Mouse (Mus musculus) ES-E14 (cell line): ENCODE results near the gene Ptk7. TPM values are rescaled to one million over a fixed set of nuclear protein-coding genes. Genes with fewer than 3 reads are reported as not detected.

Source experiments
- DNase-seq: peaks from one replicate; pipeline ENCODE4 v3.0.0-alpha.2; 2013; ENCODE audit warnings: low read depth, low spot score
- H3K27ac ChIP-seq: 2 replicates; pipeline ENCODE4 v1.5.1; 2012; ENCODE audit warnings: low read depth, mild to moderate bottlenecking, low read length, moderate library complexity, mixed read lengths; ENCODE audit not compliant: poor library complexity, insufficient read depth, severe bottlenecking
- H3K36me3 ChIP-seq: 2 replicates; pipeline ENCODE4 v1.6.1; 2012; ENCODE audit warnings: mild to moderate bottlenecking, low read length, moderate library complexity, mixed read lengths; ENCODE audit not compliant: control insufficient read depth, poor library complexity, insufficient read depth, severe bottlenecking
- H3K4me1 ChIP-seq, 2 experiments: fragments of 150-350 bp in 1 of 2; sonication (generic) in 1 of 2; 2 replicates each; pipeline ENCODE4 v1.6.1; 2012; ENCODE audit warnings: low read length in 2 of 2, mild to moderate bottlenecking in 1 of 2, mixed read lengths in 1 of 2; ENCODE audit not compliant: control insufficient read depth in 2 of 2, insufficient read depth in 2 of 2, poor library complexity in 1 of 2
- H3K4me3 ChIP-seq, 2 experiments: fragments of 150-350 bp in 1 of 2; sonication (generic) in 1 of 2; 2 replicates each; pipeline ENCODE4 v1.5.1; 2012; ENCODE audit warnings: low read length in 2 of 2, low read depth in 1 of 2, mild to moderate bottlenecking in 1 of 2, mixed read lengths in 1 of 2; ENCODE audit not compliant: insufficient read depth in 1 of 2, poor library complexity in 1 of 2, severe bottlenecking in 1 of 2
- H3K9ac ChIP-seq: 2 replicates; pipeline ENCODE4 v1.6.1; 2012; ENCODE audit warnings: low read depth, mild to moderate bottlenecking, low read length, mixed read lengths; ENCODE audit not compliant: poor library complexity, insufficient read depth, severe bottlenecking
- H3K9me3 ChIP-seq: fragments of 150-350 bp; sonication (generic); 2 replicates; pipeline ENCODE4 v1.6.1; 2012; ENCODE audit warnings: low read depth, mild to moderate bottlenecking, low read length; ENCODE audit not compliant: control insufficient read depth, insufficient read depth
- CHD2 ChIP-seq: IDR thresholded peaks from 2 replicates; pipeline ENCODE4 v1.6.1; 2014; ENCODE audit warnings: mild to moderate bottlenecking, low read depth, low read length, inconsistent platforms
- HCFC1 ChIP-seq: IDR thresholded peaks from 2 replicates; pipeline ENCODE4 v1.6.1; 2012; ENCODE audit warnings: low read length, inconsistent platforms, borderline replicate concordance; ENCODE audit not compliant: insufficient read depth
- MAFK ChIP-seq: IDR thresholded peaks from 2 replicates; pipeline ENCODE4 v1.6.1; 2014; ENCODE audit warnings: mild to moderate bottlenecking, low read depth, low read length, inconsistent platforms; ENCODE audit not compliant: insufficient read depth
- ZC3H11A ChIP-seq: IDR thresholded peaks from 2 replicates; pipeline ENCODE4 v1.6.1; 2012; ENCODE audit warnings: low read depth, mild to moderate bottlenecking, inconsistent platforms, low read length, borderline replicate concordance
- ZNF384 ChIP-seq: IDR thresholded peaks from 2 replicates; pipeline ENCODE4 v1.6.1; 2012; ENCODE audit warnings: low read depth, low read length, inconsistent platforms
- in situ Hi-C, 2 experiments: fragments of 600-800 bp; cut with MboI; formaldehyde crosslinking; loops; one replicate each; pipeline ENCODE4 v1.15.1; 2025; ENCODE audit warnings: low sequenced_read_pairs in 2 of 2, inconsistent platforms in 1 of 2; ENCODE audit not compliant: unreplicated experiment in 2 of 2
- total RNA-seq: library from RNA; depleted of rRNA; stranded (reverse); fragments of 300-350 nt; gene quantifications from 2 replicates; pipeline ENCODE4 v1.2.3, GENCODE M21; 2012

Ptk7 gene
- total RNA-seq, 1 experiment: 200 TPM

DNA sequence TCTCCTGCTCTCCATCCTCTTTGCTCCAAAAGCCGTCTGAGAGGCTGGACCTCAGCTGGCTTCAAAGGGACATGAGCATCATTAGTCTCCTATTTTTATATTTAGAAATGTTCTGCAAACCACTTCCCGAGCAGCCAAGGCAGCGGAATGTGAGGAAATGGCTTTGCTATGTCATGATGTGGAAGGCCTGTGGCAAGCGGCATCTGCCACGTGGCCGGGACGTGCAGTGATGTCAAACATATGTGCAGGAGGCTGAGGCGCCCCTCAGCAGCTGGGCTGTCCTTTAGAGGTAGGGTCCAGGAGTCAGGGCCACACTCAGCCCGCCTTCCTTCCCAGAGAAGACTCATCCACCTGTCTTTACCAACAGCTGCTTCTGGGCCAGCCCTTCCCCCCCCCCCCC is 27.1 kb downstream of the Ptk7 start:
- no peak for TF ChIP-seq ZC3H11A
- TF ChIP-seq MAFK: no peak
- TF ChIP-seq HCFC1: no peak
- TF ChIP-seq CHD2: no peak
- no peak for TF ChIP-seq ZNF384
- H3K27ac ChIP-seq: no peak overlapping the region
- H3K36me3 ChIP-seq: no peaks in the 10 kb centered on the region; the same call in 1 of the 2 replicates
- H3K4me3 ChIP-seq: peak overlapping the region in 1 of 2 experiments; percentile 15; a peak in 1 of 4 replicates
- H3K4me1 ChIP-seq: peaks cover 2 to 16% of the 10 kb centered on the region in 2 experiments; a peak in 3 of 4 replicates
- H3K9ac ChIP-seq: peak overlapping the region; percentile 53; the same call in 1 of the 2 replicates
- DNase-seq: no peak
- H3K9me3 ChIP-seq: no peaks in the 10 kb centered on the region
- in situ Hi-C loops: no loop called here

DNA sequence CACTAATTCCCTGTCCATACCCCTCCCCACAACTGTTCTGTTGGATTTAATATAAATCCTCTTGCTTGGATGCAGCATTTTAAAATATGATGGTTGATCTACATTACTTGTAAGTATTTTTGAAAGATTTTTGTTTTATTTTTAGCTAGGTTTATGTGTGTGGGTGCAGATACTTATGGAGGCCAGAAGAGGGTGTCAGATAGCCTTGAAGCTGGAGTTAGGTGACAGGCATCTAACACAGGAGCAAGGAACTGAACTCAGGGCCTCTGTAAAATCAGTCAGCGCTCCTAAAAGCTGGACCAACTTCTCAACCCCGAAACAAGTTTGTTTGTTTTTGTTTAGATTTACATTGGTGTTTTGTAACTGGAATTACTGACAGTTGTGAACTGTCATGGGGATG is 28.7 kb downstream of the Ptk7 start:
- TF ChIP-seq CHD2: no peak
- TF ChIP-seq ZNF384: peak; percentile 86
- TF ChIP-seq MAFK: no peak
- TF ChIP-seq ZC3H11A: 0 out of 2 replicates have a peak, but pooled peaks have one; percentile 22
- no peak for TF ChIP-seq HCFC1
- Histone ChIP-seq H3K36me3 (no peaks in the 10 kb centered on the region; the same call in 1 of the 2 replicates), H3K4me1 (peaks cover 0 to 16% of the 10 kb centered on the region in 2 experiments; a peak in 3 of 4 replicates), H3K9ac (no peak overlapping the region), H3K9me3 (no peaks in the 10 kb centered on the region), H3K4me3 (no peak overlapping the region), H3K27ac (no peak overlapping the region)
- DNase-seq: no peak
- in situ Hi-C loops: no loop called here

GRCm38 (mm10) chr17:46598963-46599362 is 30.3 kb downstream of the Ptk7 start:
- DNase-seq: no peak
- Histone ChIP-seq H3K27ac (no peak overlapping the region), H3K9me3 (no peaks in the 10 kb centered on the region), H3K4me3 (no peak overlapping the region), H3K9ac (no peak overlapping the region), H3K36me3 (no peaks in the 10 kb centered on the region; the same call in 1 of the 2 replicates), H3K4me1 (peaks cover 1 to 24% of the 10 kb centered on the region in 2 experiments)
- in situ Hi-C loops: no loop called here
- no peak for TF ChIP-seq CHD2
- TF ChIP-seq ZC3H11A: no peak
- TF ChIP-seq HCFC1: no peak
- TF ChIP-seq MAFK: no peak
- no peak for TF ChIP-seq ZNF384

DNA sequence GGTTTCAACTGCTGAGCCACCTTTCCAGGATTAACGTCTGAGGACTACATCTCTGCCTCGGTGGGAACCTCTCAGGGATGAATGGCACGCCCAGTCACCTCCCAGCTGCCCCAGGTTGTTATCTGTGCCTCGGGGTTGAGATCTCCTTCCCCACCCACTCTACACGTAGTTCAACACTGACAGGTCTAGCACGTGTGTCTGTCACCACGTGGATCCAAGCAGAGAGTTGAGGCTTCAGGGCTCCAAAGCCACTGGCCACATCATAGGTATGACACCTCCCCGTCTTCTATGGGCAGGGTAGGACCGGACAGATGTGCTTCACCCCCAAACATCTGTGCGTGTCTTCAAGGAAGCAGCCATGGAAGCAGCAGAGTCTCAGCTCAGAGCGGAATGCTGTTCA is 31.3 kb downstream of the Ptk7 start:
- no peak overlapping the region for H3K4me3 ChIP-seq
- no peak overlapping the region for H3K9ac ChIP-seq
- DNase-seq: no peak
- TF ChIP-seq CHD2 (no peak), ZNF384 (no peak), ZC3H11A (no peak), MAFK (no peak)
- no peaks in the 10 kb centered on the region for H3K9me3 ChIP-seq
- H3K36me3 ChIP-seq: no peaks in the 10 kb centered on the region; the same call in 1 of the 2 replicates
- in situ Hi-C loops: no loop called here
- H3K27ac ChIP-seq: no peak overlapping the region
- H3K4me1 ChIP-seq: peaks cover 1 to 30% of the 10 kb centered on the region in 2 experiments

DNA sequence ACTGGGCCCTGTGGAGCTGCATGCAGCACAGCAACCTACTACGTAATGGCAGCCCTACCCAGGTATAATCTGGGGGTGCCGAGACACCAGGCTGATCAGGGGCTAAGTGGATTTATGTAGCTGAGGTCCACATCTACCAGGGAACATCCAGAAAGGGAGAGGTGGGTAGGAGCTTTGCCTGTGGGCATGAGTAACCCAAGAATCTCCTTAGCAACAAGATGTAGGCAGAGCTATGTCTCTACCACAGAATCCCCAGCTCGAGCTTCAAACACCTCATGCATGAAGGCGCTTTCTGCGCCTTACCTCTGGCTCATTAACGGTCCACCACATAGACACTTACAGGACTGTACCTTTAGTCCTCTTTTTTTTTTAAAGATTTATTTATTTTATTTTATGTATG is 34.0 kb downstream of the Ptk7 start:
- Histone ChIP-seq H3K4me3 (no peak overlapping the region), H3K36me3 (no peaks in the 10 kb centered on the region; the same call in 1 of the 2 replicates), H3K27ac (no peak overlapping the region), H3K9me3 (no peaks in the 10 kb centered on the region), H3K4me1 (peaks cover 1 to 29% of the 10 kb centered on the region in 2 experiments), H3K9ac (no peak overlapping the region)
- TF ChIP-seq CHD2 (no peak), HCFC1 (no peak), MAFK (no peak), ZNF384 (no peak), ZC3H11A (no peak)
- DNase-seq: no peak
- in situ Hi-C loops: no loop called here
